Mouse (Mus musculus) ES-E14 (cell line): Measurements from ENCODE around the gene Taf5.

Experiments
- CHD2 ChIP-seq: IDR thresholded peaks from 2 replicates; pipeline ENCODE4 v1.6.1; 2014; ENCODE audit warnings: mild to moderate bottlenecking, low read depth, low read length, inconsistent platforms
- ZC3H11A ChIP-seq: IDR thresholded peaks from 2 replicates; pipeline ENCODE4 v1.6.1; 2012; ENCODE audit warnings: low read depth, mild to moderate bottlenecking, inconsistent platforms, low read length, borderline replicate concordance

- TF ChIP-seq ZC3H11A (no peak), CHD2 (no peak)
These were observed 44.8 kb upstream of the Taf5 start for GRCm38 (mm10) chr19:47022709-47023108.
